Mouse (Mus musculus) limb, embryonic 15.5 days (tissue): ENCODE measurements around the gene Oscp1. TPM values are rescaled to one million over a fixed set of nuclear protein-coding genes. Genes with fewer than 3 reads are reported as not detected.
"Not testable (repeated sequence)": the region's sequence is repeated elsewhere in the genome, so short reads cannot be mapped to it uniquely, and the experiment has no call there.

Experiments
- ATAC-seq: fragments of 200-750 bp; cut with Nextera tagmentation; 2 replicates; pipeline ENCODE4 v1.8.0; 2017; ENCODE audit warnings: low read depth, moderate TSS enrichment; ENCODE audit not compliant: insufficient number of reproducible peaks, low FRiP score, low TSS enrichment
- H3K27ac ChIP-seq: fragments of 300-500 bp; sonication (generic); 2 replicates; pipeline ENCODE4 v1.5.1; 2015; ENCODE audit warnings: moderate library complexity, mild to moderate bottlenecking, inconsistent platforms
- H3K27me3 ChIP-seq: fragments of 300-500 bp; sonication (generic); 2 replicates; pipeline ENCODE4 v1.6.1; 2015; ENCODE audit warnings: inconsistent platforms
- H3K36me3 ChIP-seq: fragments of 300-500 bp; sonication (generic); 2 replicates; pipeline ENCODE4 v1.6.1; 2015; ENCODE audit warnings: inconsistent platforms
- H3K4me1 ChIP-seq: fragments of 300-500 bp; sonication (generic); 2 replicates; pipeline ENCODE4 v1.6.1; 2015; ENCODE audit warnings: inconsistent platforms
- H3K4me2 ChIP-seq: fragments of 300-500 bp; sonication (generic); 2 replicates; pipeline ENCODE4 v1.6.1; 2015; ENCODE audit warnings: mild to moderate bottlenecking, inconsistent platforms
- H3K4me3 ChIP-seq: fragments of 300-500 bp; sonication (generic); 2 replicates; pipeline ENCODE4 v1.5.1; 2015; ENCODE audit warnings: mild to moderate bottlenecking, inconsistent platforms
- H3K9ac ChIP-seq: fragments of 300-500 bp; sonication (generic); 2 replicates; pipeline ENCODE4 v1.6.1; 2015; ENCODE audit warnings: inconsistent platforms
- H3K9me3 ChIP-seq: fragments of 300-500 bp; sonication (generic); 2 replicates; pipeline ENCODE4 v1.6.1; 2016; ENCODE audit warnings: inconsistent platforms
- WGBS: fragments of 180-500 bp; shearing (Covaris S2); methylation state at CpG from one replicate; pipeline ENCODE4 v1.1.7; 2015; 5-methylcytosine and 5-hydroxymethylcytosine counted together
- polyA plus RNA-seq: library from polyadenylated mRNA; unstranded; fragments of >200 nt; fragmentation: Nextera tagmentation; extraction: Ambion mirVana; gene quantifications from 2 replicates; pipeline ENCODE4 v1.2.1, GENCODE M21; 2015

The Oscp1 gene
- polyA plus RNA-seq, 1 experiment from 2014 or later: 11.5 TPM

- peak; percentile 67; the same call in 1 of the 2 replicates for ATAC-seq
- 0 out of 2 replicates have a peak, but pooled peaks cover 4% of the 10 kb centered on the region for H3K4me1 ChIP-seq
- H3K9ac ChIP-seq: no peak overlapping the region
- H3K4me3 ChIP-seq: no peak overlapping the region
- H3K36me3 ChIP-seq: peaks cover 3% of the 10 kb centered on the region; the same call in 1 of the 2 replicates
- no peak overlapping the region for H3K4me2 ChIP-seq
- no peak overlapping the region for H3K27ac ChIP-seq
- H3K9me3 ChIP-seq: no peaks in the 10 kb centered on the region
- no peaks in the 10 kb centered on the region for H3K27me3 ChIP-seq
- 26% methylated on average over 7 of the region's 7 CpGs for WGBS
Measured at GRCm38 (mm10) chr4:126085996-126086576, 27.7 kb downstream of the Oscp1 start.

GRCm38 (mm10) chr4:126090101-126090847 lies 31.9 kb downstream of the Oscp1 start:
- Histone ChIP-seq H3K4me1 (0 out of 2 replicates have a peak, but pooled peaks cover 4% of the 10 kb centered on the region), H3K9me3 (no peaks in the 10 kb centered on the region), H3K9ac (no peak overlapping the region), H3K4me3 (no peak overlapping the region), H3K36me3 (no peaks in the 10 kb centered on the region), H3K27ac (no peak overlapping the region), H3K4me2 (no peak overlapping the region), H3K27me3 (no peaks in the 10 kb centered on the region)
- 60% methylated on average over 7 of the region's 7 CpGs for WGBS
- ATAC-seq: no peak

GRCm38 (mm10) chr4:126090848-126091124 lies 32.4 kb downstream of the Oscp1 start:
- Histone ChIP-seq H3K9me3 (no peaks in the 10 kb centered on the region), H3K36me3 (no peaks in the 10 kb centered on the region), H3K27me3 (no peaks in the 10 kb centered on the region), H3K4me3 (no peak overlapping the region), H3K4me2 (no peak overlapping the region), H3K9ac (no peak overlapping the region), H3K27ac (no peak overlapping the region), H3K4me1 (0 out of 2 replicates have a peak, but pooled peaks cover 4% of the 10 kb centered on the region)
- 71% methylated on average over 4 of the region's 4 CpGs for WGBS
- ATAC-seq: no peak

GRCm38 (mm10) chr4:126091873-126092272 lies 33.5 kb downstream of the Oscp1 start:
- Histone ChIP-seq H3K27me3 (no peaks in the 10 kb centered on the region), H3K27ac (no peak overlapping the region), H3K4me3 (no peak overlapping the region), H3K9me3 (no peaks in the 10 kb centered on the region), H3K4me1 (peaks cover 3% of the 10 kb centered on the region; the same call in 1 of the 2 replicates), H3K4me2 (no peak overlapping the region), H3K9ac (no peak overlapping the region), H3K36me3 (no peaks in the 10 kb centered on the region)
- 73% methylated on average over 8 of the region's 8 CpGs for WGBS
- ATAC-seq: no peak

GRCm38 (mm10) chr4:126095622-126096430 lies 37.5 kb downstream of the Oscp1 start:
- H3K27ac ChIP-seq, ATAC-seq, H3K9ac ChIP-seq, H3K9me3 ChIP-seq, H3K27me3 ChIP-seq: not testable (repeated sequence)
- Histone ChIP-seq H3K4me1 (peaks cover 18% of the 10 kb centered on the region; the same call in 1 of the 2 replicates), H3K4me3 (peak overlapping the region; percentile 74), H3K36me3 (peaks cover 12% of the 10 kb centered on the region; the same call in 1 of the 2 replicates), H3K4me2 (peak overlapping the region; percentile 51)
- WGBS: 55% methylated on average over 14 of the region's 14 CpGs

- peak within 1 kb of the TSS; percentile 74 for H3K4me3 ChIP-seq
- H3K4me2 ChIP-seq: peak within 1 kb of the TSS; percentile 51
- peak within 1 kb of the TSS; percentile 87 for H3K27ac ChIP-seq
- H3K9me3 ChIP-seq: no peaks in the 10 kb centered on the region
- 2% methylated on average over 36 of the region's 37 CpGs for WGBS
- H3K4me1 ChIP-seq: peaks cover 18% of the 10 kb centered on the region; the same call in 1 of the 2 replicates
- H3K27me3 ChIP-seq: no peaks in the 10 kb centered on the region
- H3K9ac ChIP-seq: peak within 1 kb of the TSS; percentile 78
- ATAC-seq: peak; percentile 95
- peaks cover 12% of the 10 kb centered on the region for H3K36me3 ChIP-seq
Measured at GRCm38 (mm10) chr4:126096464-126097111, 38.2 kb downstream of the Oscp1 start, which contains the start of gene Lsm10. Lsm10 (plus strand) TSS chr4:126096623.

- H3K27ac ChIP-seq: no peak overlapping the region
- H3K4me3 ChIP-seq: no peak overlapping the region
- H3K27me3 ChIP-seq: no peaks in the 10 kb centered on the region
- no peak for ATAC-seq
- 92% methylated on average over 20 of the region's 20 CpGs for WGBS
- H3K4me1 ChIP-seq: peaks cover 23% of the 10 kb centered on the region
- peaks cover 12% of the 10 kb centered on the region for H3K36me3 ChIP-seq
- no peak overlapping the region for H3K4me2 ChIP-seq
- no peaks in the 10 kb centered on the region for H3K9me3 ChIP-seq
- no peak overlapping the region for H3K9ac ChIP-seq
Measured at GRCm38 (mm10) chr4:126097711-126098253, 39.4 kb downstream of the Oscp1 start.

GRCm38 (mm10) chr4:126099365-126099764 lies 41.0 kb downstream of the Oscp1 start:
- Histone ChIP-seq H3K9ac (no peak overlapping the region), H3K4me3 (no peak overlapping the region), H3K4me1 (peaks cover 29% of the 10 kb centered on the region), H3K27ac (no peak overlapping the region), H3K36me3 (peaks cover 12% of the 10 kb centered on the region), H3K4me2 (no peak overlapping the region), H3K27me3 (no peaks in the 10 kb centered on the region), H3K9me3 (no peaks in the 10 kb centered on the region)
- WGBS: 91% methylated on average over 3 of the region's 3 CpGs
- no peak for ATAC-seq

- Histone ChIP-seq H3K4me3 (no peak overlapping the region), H3K27me3 (no peaks in the 10 kb centered on the region), H3K27ac (no peak overlapping the region), H3K36me3 (peaks cover 12% of the 10 kb centered on the region), H3K4me2 (no peak overlapping the region), H3K4me1 (peaks cover 42% of the 10 kb centered on the region), H3K9ac (no peak overlapping the region), H3K9me3 (no peaks in the 10 kb centered on the region)
- no peak for ATAC-seq
- 81% methylated on average over 3 of the region's 3 CpGs for WGBS
Measured at GRCm38 (mm10) chr4:126100764-126101163, 42.4 kb downstream of the Oscp1 start.

- H3K4me3 ChIP-seq: no peak overlapping the region
- no peaks in the 10 kb centered on the region for H3K27me3 ChIP-seq
- H3K9ac ChIP-seq: no peak overlapping the region
- peaks cover 41% of the 10 kb centered on the region for H3K4me1 ChIP-seq
- no peak for ATAC-seq
- 49% methylated on average over 7 of the region's 7 CpGs for WGBS
- H3K27ac ChIP-seq: peak overlapping the region; percentile 86
- H3K36me3 ChIP-seq: peaks cover 12% of the 10 kb centered on the region
- H3K9me3 ChIP-seq: no peaks in the 10 kb centered on the region
- no peak overlapping the region for H3K4me2 ChIP-seq
Measured at GRCm38 (mm10) chr4:126102061-126102841, 43.9 kb downstream of the Oscp1 start.
